Mouse (Mus musculus) lung, embryonic 15.5 days (tissue): Measurements from ENCODE around the gene Paqr6. TPM values are rescaled to one million over a fixed set of nuclear protein-coding genes. Genes with fewer than 3 reads are reported as not detected.

Source experiments
- ATAC-seq: fragments of 200-750 bp; cut with Nextera tagmentation; 2 replicates; pipeline ENCODE4 v1.8.0; 2017; ENCODE audit warnings: moderate number of reproducible peaks, borderline replicate concordance; ENCODE audit not compliant: low FRiP score, low TSS enrichment; ENCODE audit errors: extremely low read depth
- H3K27ac ChIP-seq: fragments of 300-500 bp; sonication (generic); 2 replicates; pipeline ENCODE4 v1.5.1; 2015; ENCODE audit warnings: moderate library complexity, mild to moderate bottlenecking, inconsistent platforms
- H3K27me3 ChIP-seq: fragments of 300-500 bp; sonication (generic); 2 replicates; pipeline ENCODE4 v1.6.1; 2015; ENCODE audit warnings: inconsistent platforms
- H3K36me3 ChIP-seq: fragments of 300-500 bp; sonication (generic); 2 replicates; pipeline ENCODE4 v1.6.1; 2015; ENCODE audit warnings: inconsistent platforms
- H3K4me1 ChIP-seq: fragments of 300-500 bp; sonication (generic); 2 replicates; pipeline ENCODE4 v1.6.1; 2015; ENCODE audit warnings: inconsistent platforms
- H3K4me2 ChIP-seq: fragments of 300-500 bp; sonication (generic); 2 replicates; pipeline ENCODE4 v1.6.1; 2015; ENCODE audit warnings: inconsistent platforms, mild to moderate bottlenecking, moderate library complexity
- H3K4me3 ChIP-seq: fragments of 300-500 bp; sonication (generic); 2 replicates; pipeline ENCODE4 v1.5.1; 2015; ENCODE audit warnings: mild to moderate bottlenecking, inconsistent platforms
- H3K9ac ChIP-seq: fragments of 300-500 bp; sonication (generic); 2 replicates; pipeline ENCODE4 v1.6.1; 2015; ENCODE audit warnings: inconsistent platforms
- H3K9me3 ChIP-seq: fragments of 300-500 bp; sonication (generic); 2 replicates; pipeline ENCODE4 v1.6.1; 2016; ENCODE audit warnings: inconsistent platforms
- WGBS: fragments of 180-500 bp; shearing (Covaris S2); methylation state at CpG from one replicate; pipeline ENCODE4 v1.1.7; 2015; 5-methylcytosine and 5-hydroxymethylcytosine counted together
- polyA plus RNA-seq: library from polyadenylated mRNA; unstranded; fragments of >200 nt; fragmentation: Nextera tagmentation; extraction: Ambion mirVana; gene quantifications from 2 replicates; pipeline ENCODE4 v1.2.1, GENCODE M21; 2015

The Paqr6 gene
- 9.5 and 10.1 TPM in 2 replicates for polyA plus RNA-seq

DNA sequence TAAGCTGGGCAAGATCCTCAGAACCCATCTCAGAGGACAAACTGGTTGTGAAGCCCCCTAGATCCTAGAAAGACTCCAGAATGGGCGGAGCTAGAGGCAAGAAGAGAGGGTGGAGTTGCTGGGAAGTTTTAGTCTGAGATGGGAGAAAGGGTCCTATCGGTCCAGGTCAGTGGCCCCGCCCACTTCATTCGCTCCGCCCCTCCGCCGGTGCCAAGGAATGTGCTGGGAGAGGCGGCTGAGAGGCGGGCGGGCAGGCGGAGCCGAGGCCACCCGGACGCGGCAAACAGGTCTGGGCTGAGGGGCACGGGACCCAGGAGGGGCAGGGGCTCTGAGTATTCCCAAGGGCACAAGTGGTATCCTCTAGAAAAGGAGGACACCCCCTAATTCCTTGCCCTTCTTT lies at the start of gene Paqr6:
Gene Paqr6 (plus strand): TSS at position 248 of the 400 bp plus-strand sequence.
- Histone ChIP-seq H3K36me3 (peaks cover 31% of the 10 kb centered on the region), H3K9ac (no peak within 1 kb of the TSS), H3K9me3 (no peaks in the 10 kb centered on the region), H3K4me1 (peaks cover 18% of the 10 kb centered on the region), H3K4me2 (peak within 1 kb of the TSS; percentile 49), H3K4me3 (peak within 1 kb of the TSS; percentile 26), H3K27me3 (peaks cover 13% of the 10 kb centered on the region), H3K27ac (peak within 1 kb of the TSS; percentile 35; the same call in 1 of the 2 replicates)
- peak; percentile 76 for ATAC-seq
- 3% methylated on average over 16 of the region's 16 CpGs for WGBS

- H3K4me2 ChIP-seq, result peak within 1 kb of the TSS; percentile 81
- H3K27me3 ChIP-seq, result no peaks in the 10 kb centered on the region
- H3K9me3 ChIP-seq, result no peaks in the 10 kb centered on the region
- peak within 1 kb of the TSS; percentile 56 for H3K4me3 ChIP-seq
- under 1% methylated on average over 10 of the region's 10 CpGs for WGBS
- H3K9ac ChIP-seq, result peak within 1 kb of the TSS; percentile 66
- peak; percentile 76; the same call in 1 of the 2 replicates for ATAC-seq
- peaks cover 50% of the 10 kb centered on the region for H3K36me3 ChIP-seq
- H3K4me1 ChIP-seq, result peaks cover 9% of the 10 kb centered on the region
- H3K27ac ChIP-seq, result 0 out of 2 replicates have a peak within 1 kb of the TSS, but pooled peaks have one; percentile 3
Observed at GRCm38 (mm10) chr3:88324951-88325405, 39.4 kb upstream of the Paqr6 start, which contains the start of gene Glmp. Gene Glmp, plus strand, starts transcription at chr3:88325023.

GRCm38 (mm10) chr3:88328956-88329355 lies 35.4 kb upstream of the Paqr6 start:
- no peak overlapping the region for H3K4me2 ChIP-seq
- no peak for ATAC-seq

DNA sequence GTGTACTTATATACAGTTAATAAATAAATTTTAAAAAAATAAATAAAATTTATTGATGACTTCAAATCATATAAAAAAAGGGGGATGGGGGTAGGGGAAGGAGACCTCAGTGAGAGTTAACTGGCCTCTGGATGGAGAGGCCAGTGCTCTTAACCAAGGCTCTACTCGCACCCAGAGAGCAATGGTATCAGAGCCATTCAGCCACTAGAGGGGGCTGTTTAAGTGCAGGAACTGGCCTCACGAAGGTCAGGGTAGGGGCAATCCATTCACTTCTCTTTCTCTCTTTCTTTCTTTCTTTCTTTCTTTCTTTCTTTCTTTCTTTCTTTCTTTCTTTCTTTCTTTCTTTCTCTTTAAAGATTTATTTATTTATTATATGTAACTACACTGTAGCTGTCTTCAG lies 33.1 kb upstream of the Paqr6 start:
- Histone ChIP-seq H3K9me3 (no peaks in the 10 kb centered on the region), H3K27me3 (no peaks in the 10 kb centered on the region), H3K9ac (no peak overlapping the region), H3K4me1 (peaks cover 6% of the 10 kb centered on the region; the same call in 1 of the 2 replicates), H3K36me3 (peaks cover 22% of the 10 kb centered on the region; the same call in 1 of the 2 replicates), H3K4me2 (no peak overlapping the region), H3K27ac (no peak overlapping the region), H3K4me3 (no peak overlapping the region)
- WGBS, result 23% methylated on average over 2 of the region's 2 CpGs
- no peak for ATAC-seq

More at GRCm38 (mm10) chr3:88328956-88329355, 35.4 kb upstream of the Paqr6 start:
- H3K4me1 ChIP-seq, result peaks cover 9% of the 10 kb centered on the region
- H3K4me3 ChIP-seq, result no peak overlapping the region
- no peaks in the 10 kb centered on the region for H3K27me3 ChIP-seq
- H3K9me3 ChIP-seq, result no peaks in the 10 kb centered on the region
- no peak overlapping the region for H3K27ac ChIP-seq
- no peak overlapping the region for H3K9ac ChIP-seq
- WGBS, result 57% methylated on average over 5 of the region's 5 CpGs
- peaks cover 22% of the 10 kb centered on the region; the same call in 1 of the 2 replicates for H3K36me3 ChIP-seq

DNA sequence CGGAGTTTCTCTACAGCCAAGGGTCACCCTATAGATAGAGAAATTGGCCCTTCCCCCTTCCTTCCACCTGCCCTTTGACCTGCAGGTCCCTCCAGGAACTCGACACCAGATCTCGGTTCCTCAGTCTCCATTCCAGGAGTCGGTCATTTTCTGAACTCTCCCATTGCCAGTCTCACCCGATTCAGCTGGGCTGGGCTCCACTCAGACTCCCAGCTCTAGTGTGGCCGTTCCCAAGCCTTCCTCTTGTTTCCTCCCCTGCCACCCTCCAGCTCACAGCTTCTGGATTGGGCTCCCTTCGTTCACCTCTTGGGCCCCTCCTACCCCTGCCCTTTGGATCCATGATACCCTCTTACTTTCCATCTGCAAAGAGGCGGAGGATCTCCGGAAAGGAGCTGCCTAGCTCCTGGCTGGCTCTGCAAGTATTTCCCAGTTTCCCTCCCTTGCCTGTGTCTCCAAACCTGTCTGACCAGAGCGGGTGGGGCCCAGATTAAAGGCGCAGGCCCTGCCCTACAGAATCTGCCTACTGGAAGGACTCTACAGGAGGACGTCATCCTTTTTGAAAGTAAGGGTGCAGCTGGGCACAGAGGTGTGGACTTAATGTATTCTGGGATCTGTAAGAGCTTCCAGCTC lies 30.2 kb upstream of the Paqr6 start:
- peak overlapping the region; percentile 27 for H3K4me3 ChIP-seq
- ATAC-seq, result no peak
- peak overlapping the region; percentile 15; the same call in 1 of the 2 replicates for H3K9ac ChIP-seq
- peaks cover 23% of the 10 kb centered on the region for H3K4me1 ChIP-seq
- H3K9me3 ChIP-seq, result no peaks in the 10 kb centered on the region
- WGBS, result 37% methylated on average over 12 of the region's 12 CpGs
- H3K27ac ChIP-seq, result peak overlapping the region; percentile 94
- 0 out of 2 replicates have a peak, but pooled peaks cover 6% of the 10 kb centered on the region for H3K36me3 ChIP-seq
- H3K27me3 ChIP-seq, result no peaks in the 10 kb centered on the region
- H3K4me2 ChIP-seq, result peak overlapping the region; percentile 66

DNA sequence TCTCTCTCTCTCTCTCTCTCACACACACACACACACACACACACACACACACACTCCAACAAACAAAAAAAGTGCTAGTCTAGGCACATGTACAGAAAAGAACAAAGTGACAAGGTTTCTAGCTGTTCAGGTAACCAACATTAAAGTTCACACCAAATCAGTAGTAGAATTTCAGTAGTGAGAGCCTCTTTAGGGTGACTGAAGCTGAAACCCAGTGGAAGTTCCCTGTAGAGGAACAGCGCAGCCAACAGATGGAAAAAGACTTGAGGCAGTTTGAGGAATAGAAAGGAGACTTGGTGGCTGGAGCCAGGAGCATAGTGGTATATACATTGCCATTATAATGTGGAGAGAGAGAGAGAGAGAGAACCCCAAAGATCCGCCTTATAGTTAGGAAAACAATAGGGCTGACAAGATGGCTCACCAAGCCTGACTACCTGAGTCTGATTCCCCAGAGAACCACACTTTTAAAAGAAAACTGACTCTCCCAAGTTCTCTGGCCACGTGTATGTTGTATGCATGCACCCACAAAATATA lies 29.4 kb upstream of the Paqr6 start:
- peak overlapping the region; percentile 82 for H3K4me3 ChIP-seq
- ATAC-seq, result no peak
- H3K36me3 ChIP-seq, result no peaks in the 10 kb centered on the region
- peak overlapping the region; percentile 98 for H3K9ac ChIP-seq
- peak overlapping the region; percentile 94 for H3K27ac ChIP-seq
- H3K27me3 ChIP-seq, result no peaks in the 10 kb centered on the region
- H3K9me3 ChIP-seq, result no peaks in the 10 kb centered on the region
- H3K4me2 ChIP-seq, result peak overlapping the region; percentile 66
- peaks cover 23% of the 10 kb centered on the region for H3K4me1 ChIP-seq
- WGBS, result 28% methylated on average over 3 of the region's 3 CpGs

DNA sequence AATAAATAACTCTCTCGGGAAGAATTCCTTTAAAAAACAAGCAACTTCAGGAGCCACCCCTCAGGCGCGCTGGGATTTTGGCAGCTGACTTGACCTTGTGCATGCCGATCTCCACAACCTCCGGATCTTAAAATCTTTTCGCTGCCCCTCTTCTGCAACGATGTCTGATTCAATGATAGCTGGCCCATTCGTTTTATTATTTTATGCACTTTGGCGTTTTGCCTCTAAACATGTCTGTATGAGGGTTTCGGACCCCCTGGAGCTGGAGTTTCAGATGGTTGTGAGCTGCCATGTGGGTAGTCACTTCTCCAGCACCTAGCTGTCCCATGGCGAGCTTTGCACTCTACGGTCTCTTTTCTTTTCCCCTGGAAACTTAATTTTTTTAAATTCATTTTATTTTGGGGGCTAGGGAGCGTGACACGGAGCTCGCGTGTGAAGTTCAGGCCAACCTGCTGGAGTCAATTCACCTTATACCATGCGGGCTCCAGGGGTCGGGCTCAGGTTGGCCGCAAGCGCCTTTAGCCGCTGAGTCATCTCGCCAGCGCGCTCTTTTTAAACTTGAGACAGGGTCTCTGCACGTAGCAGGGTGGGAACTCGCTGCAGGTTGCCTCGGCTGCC lies 28.8 kb upstream of the Paqr6 start:
- WGBS, result 1% methylated on average over 27 of the region's 27 CpGs

DNA sequence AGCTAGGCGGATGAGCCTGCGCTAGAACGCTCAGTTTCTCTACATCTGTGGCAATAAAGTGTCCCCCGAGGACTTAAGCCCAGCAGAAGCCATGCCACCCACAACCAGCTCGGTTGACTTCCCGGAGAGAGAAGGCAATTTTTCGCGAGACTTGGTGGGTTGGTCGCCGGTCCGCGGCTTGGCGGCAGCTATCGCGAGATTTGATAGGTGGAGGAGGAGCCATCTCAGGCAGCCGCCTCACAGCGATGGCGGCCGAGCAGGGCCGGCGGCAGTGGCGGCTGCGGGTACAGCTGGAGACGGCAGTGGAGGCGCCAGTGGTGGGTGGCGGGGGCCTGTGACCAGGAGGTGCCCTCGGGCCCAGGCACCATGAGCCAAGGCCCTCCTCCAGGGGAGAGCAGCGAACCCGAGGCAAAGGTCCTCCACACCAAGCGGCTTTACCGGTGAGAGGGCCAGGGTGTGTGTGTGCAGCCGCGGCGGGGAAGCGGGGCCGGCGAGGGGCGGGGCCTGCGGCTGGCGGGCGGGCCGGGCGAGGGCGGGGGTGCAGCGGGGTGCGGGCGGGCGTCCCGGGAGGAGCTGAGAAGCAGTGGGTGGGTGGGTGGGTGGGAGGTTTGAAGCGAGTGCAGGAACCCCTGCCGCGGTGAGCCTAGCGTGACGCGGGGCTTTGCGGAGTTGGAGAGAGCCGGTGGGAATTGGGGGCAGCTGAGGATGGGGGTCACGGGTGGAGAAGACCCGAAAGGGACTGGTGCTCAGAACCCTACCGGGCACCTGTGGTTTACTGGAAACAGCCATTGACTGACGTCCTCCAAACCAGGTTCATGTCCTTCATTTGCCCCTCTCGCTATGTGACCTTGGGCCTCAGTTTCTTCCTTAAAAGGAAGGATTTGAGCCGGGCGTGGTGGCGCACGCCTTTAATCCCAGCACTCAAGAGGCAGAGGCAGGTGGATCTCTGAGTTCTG lies 28.0 kb upstream of the Paqr6 start, which contains the start of the genes Tmem79 and Smg5:
Gene Tmem79 (minus strand): TSS at position 91 of the 956 bp plus-strand sequence.
Gene Smg5 (plus strand): TSS at position 203 of the 956 bp plus-strand sequence.
- under 1% methylated on average over 56 of the region's 66 CpGs for WGBS
- ATAC-seq, result peak; percentile 93
- Histone ChIP-seq H3K27me3 (no peaks in the 10 kb centered on the region), H3K4me1 (peaks cover 23% of the 10 kb centered on the region), H3K9ac (peak within 1 kb of the TSS; percentile 98), H3K27ac (peak within 1 kb of the TSS; percentile 94), H3K4me3 (peak within 1 kb of the TSS; percentile 82), H3K4me2 (peak within 1 kb of the TSS; percentile 71), H3K36me3 (0 out of 2 replicates have a peak, but pooled peaks cover 2% of the 10 kb centered on the region), H3K9me3 (no peaks in the 10 kb centered on the region)

More for the DNA sequence above, 28.8 kb upstream of the Paqr6 start:
- peak; percentile 55 for ATAC-seq
- Histone ChIP-seq H3K4me3 (peak overlapping the region; percentile 82), H3K9me3 (no peaks in the 10 kb centered on the region), H3K4me1 (peaks cover 23% of the 10 kb centered on the region), H3K27ac (peak overlapping the region; percentile 94), H3K36me3 (no peaks in the 10 kb centered on the region), H3K9ac (peak overlapping the region; percentile 98), H3K4me2 (peak overlapping the region; percentile 66), H3K27me3 (no peaks in the 10 kb centered on the region)

DNA sequence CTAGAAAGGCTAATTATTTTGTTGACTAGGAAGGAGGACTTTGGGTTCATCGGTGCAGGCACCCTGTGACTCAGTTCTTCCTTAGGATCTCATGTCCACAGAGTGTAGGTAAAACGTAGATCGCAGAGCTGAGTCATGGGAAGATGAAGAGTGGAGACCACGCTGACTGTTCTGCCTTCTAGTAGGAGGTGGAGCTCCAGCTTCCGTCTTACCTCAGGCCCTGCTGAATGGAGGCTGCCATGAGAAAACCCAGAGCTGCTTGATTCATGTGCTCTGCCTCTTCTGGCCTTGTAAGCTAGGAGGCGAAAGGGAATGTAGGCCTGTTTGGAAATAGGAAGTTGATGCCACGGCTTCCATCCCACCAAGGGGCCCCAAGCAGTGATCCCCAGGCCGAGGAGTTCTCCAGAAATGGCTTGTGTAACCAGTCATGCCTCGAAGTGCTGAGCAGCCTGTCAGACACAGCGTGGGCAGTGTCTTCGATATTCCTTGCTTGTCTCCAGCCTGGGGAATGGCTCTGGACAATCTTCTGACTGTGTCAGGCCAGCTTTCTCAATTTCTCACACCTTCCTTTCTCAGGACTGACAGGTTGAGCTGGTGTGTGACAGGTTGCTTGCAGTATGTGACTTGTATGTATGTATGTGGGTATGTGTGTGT lies 26.9 kb upstream of the Paqr6 start:
- Histone ChIP-seq H3K4me1 (peaks cover 23% of the 10 kb centered on the region), H3K4me2 (peak overlapping the region; percentile 71; the same call in 1 of the 2 replicates), H3K36me3 (peaks cover 13% of the 10 kb centered on the region), H3K4me3 (peak overlapping the region; percentile 82), H3K9ac (no peak overlapping the region), H3K9me3 (no peaks in the 10 kb centered on the region), H3K27me3 (no peaks in the 10 kb centered on the region), H3K27ac (no peak overlapping the region)
- ATAC-seq, result no peak
- WGBS, result 70% methylated on average over 11 of the region's 11 CpGs

GRCm38 (mm10) chr3:88338316-88338715 lies 26.1 kb upstream of the Paqr6 start:
- Histone ChIP-seq H3K4me3 (no peak overlapping the region), H3K27ac (no peak overlapping the region), H3K9me3 (no peaks in the 10 kb centered on the region), H3K36me3 (peaks cover 22% of the 10 kb centered on the region), H3K4me1 (peaks cover 23% of the 10 kb centered on the region), H3K9ac (no peak overlapping the region), H3K4me2 (no peak overlapping the region), H3K27me3 (no peaks in the 10 kb centered on the region)
- 89% methylated on average over 7 of the region's 7 CpGs for WGBS
- no peak for ATAC-seq
